Mouse (Mus musculus) thymus, adult 2 months (tissue): ENCODE data around the gene Bik.

Experiments used
- CTCF ChIP-seq: fragments of 200-500 bp; IDR thresholded peaks from 2 replicates; pipeline ENCODE4 v1.5.1; 2012; ENCODE audit warnings: mild to moderate bottlenecking, control low read depth, low read length, moderate library complexity, borderline replicate concordance; ENCODE audit not compliant: control insufficient read depth, poor library complexity, insufficient read depth; ENCODE audit errors: extremely low read depth
- POLR2A ChIP-seq: fragments of 200-500 bp; IDR thresholded peaks from 2 replicates; pipeline ENCODE4 v1.6.1; 2012; ENCODE audit warnings: mild to moderate bottlenecking, low read length, control low read depth, moderate library complexity; ENCODE audit not compliant: control insufficient read depth, poor library complexity, insufficient read depth; ENCODE audit errors: extremely low read depth

DNA sequence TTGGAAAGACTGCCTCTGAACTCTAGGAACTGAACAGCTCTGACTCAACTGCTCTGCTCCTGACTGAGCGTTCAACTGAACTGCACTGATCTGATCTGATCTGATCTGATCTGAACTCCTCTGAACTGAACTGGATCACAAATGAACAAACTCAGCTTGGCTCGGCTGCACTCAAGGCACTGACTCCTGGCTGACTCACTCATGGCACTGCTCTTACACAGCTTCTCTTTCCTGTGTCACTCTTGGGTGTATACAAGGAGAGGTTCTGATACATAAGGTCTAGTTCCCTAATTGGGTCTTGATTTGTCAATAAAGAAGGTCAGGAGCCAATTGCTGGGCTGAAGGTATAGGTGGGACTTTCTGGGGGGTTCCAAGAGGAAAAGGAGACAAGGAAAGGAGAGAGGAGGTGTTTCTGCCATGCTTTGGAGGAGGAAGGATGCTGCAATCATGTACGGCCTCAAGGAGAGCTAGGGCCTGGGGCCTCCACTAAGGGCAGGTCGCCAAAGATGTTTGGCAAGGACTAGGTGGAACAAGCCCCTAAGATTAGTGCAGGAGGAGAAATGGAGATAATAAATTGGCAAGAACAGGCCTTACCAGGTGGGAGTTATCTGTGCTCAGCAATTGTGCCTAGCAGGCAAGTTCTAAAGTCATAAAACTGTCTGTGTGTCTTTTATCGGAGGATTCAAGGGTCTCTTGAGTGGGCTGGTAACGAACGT lies 32.6 kb upstream of the Bik start:
- TF ChIP-seq POLR2A, result no peak
- TF ChIP-seq CTCF, result no peak
